Mouse (Mus musculus): ENCODE data around the gene Myo18a. TPM values are rescaled to one million over a fixed set of nuclear protein-coding genes. Genes with fewer than 3 reads are reported as not detected.

Myo18a gene
- polyA plus RNA-seq, 1 experiment from 2014 or later: 21.6 TPM

- Histone ChIP-seq H3K27ac (ENCODE audit: low read length) (no peak overlapping the region), H3K9ac (replicated peaks; ENCODE audit: low read depth) (no peak overlapping the region), H3K9me3 (ENCODE audit: low read length) (no peaks in the 10 kb centered on the region), H3K27me3 (replicated peaks; ENCODE audit: insufficient read depth, low read length) (no peaks in the 10 kb centered on the region), H3K4me2 (replicated peaks; ENCODE audit: low read depth, low read length) (no peak overlapping the region), H3K4me1 (ENCODE audit: insufficient read depth, low read depth, low read length) (no peaks in the 10 kb centered on the region), H3K36me3 (ENCODE audit: insufficient read depth, low read length) (no peaks in the 10 kb centered on the region), H3K4me3 (ENCODE audit: low read depth, low read length) (no peak overlapping the region)
- TF ChIP-seq EP300 (IDR thresholded peaks at IDR 0.05): no peak
- no peak for TF ChIP-seq CTCF (IDR thresholded peaks at IDR 0.05)
- DNase-seq (ENCODE audit: low spot score): no peak
- whole genome bisulfite sequencing: 82% methylated on average over 6 of the region's 6 CpGs
- ATAC-seq: no peak
These were observed 47.0 kb downstream of the Myo18a start for GRCm38 (mm10) chr11:77810018-77810417.

- H3K4me2 ChIP-seq (replicated peaks; ENCODE audit: low read depth, low read length): no peak overlapping the region
- peaks cover 13% of the 10 kb centered on the region; the same call in 1 of the 2 replicates for H3K36me3 ChIP-seq (ENCODE audit: insufficient read depth, low read length)
- DNase-seq (ENCODE audit: low spot score): peak; percentile 27
- no peaks in the 10 kb centered on the region for H3K9me3 ChIP-seq (ENCODE audit: low read length)
- TF ChIP-seq EP300 (IDR thresholded peaks at IDR 0.05): no peak
- TF ChIP-seq CTCF (IDR thresholded peaks at IDR 0.05): no peak
- no peaks in the 10 kb centered on the region for H3K27me3 ChIP-seq (replicated peaks; ENCODE audit: insufficient read depth, low read length)
- H3K9ac ChIP-seq (replicated peaks; ENCODE audit: low read depth): no peak overlapping the region
- peak; percentile 36; the same call in 1 of the 2 replicates for ATAC-seq
- H3K4me1 ChIP-seq (ENCODE audit: insufficient read depth, low read depth, low read length): no peaks in the 10 kb centered on the region
- no peak overlapping the region for H3K27ac ChIP-seq (ENCODE audit: low read length)
- H3K4me3 ChIP-seq (ENCODE audit: low read depth, low read length): no peak overlapping the region
- 38% methylated on average over 2 of the region's 2 CpGs for WGBS
These were observed 50.9 kb downstream of the Myo18a start for GRCm38 (mm10) chr11:77813969-77814368.

- no peaks in the 10 kb centered on the region for H3K4me1 ChIP-seq (ENCODE audit: insufficient read depth, low read depth, low read length)
- peak; percentile 88 for DNase-seq (ENCODE audit: low spot score)
- H3K36me3 ChIP-seq (ENCODE audit: insufficient read depth, low read length): peaks cover 18% of the 10 kb centered on the region
- H3K4me3 ChIP-seq (ENCODE audit: low read depth, low read length): no peak overlapping the region
- no peaks in the 10 kb centered on the region for H3K9me3 ChIP-seq (ENCODE audit: low read length)
- ATAC-seq: peak; percentile 83
- 26% methylated on average over 3 of the region's 3 CpGs for WGBS
- no peaks in the 10 kb centered on the region for H3K27me3 ChIP-seq (replicated peaks; ENCODE audit: insufficient read depth, low read length)
- no peak overlapping the region for H3K4me2 ChIP-seq (replicated peaks; ENCODE audit: low read depth, low read length)
- TF ChIP-seq EP300 (IDR thresholded peaks at IDR 0.05): no peak
- peak; percentile 98 for TF ChIP-seq CTCF (IDR thresholded peaks at IDR 0.05)
- H3K27ac ChIP-seq (ENCODE audit: low read length): no peak overlapping the region
- H3K9ac ChIP-seq (replicated peaks; ENCODE audit: low read depth): no peak overlapping the region
These were observed 53.0 kb downstream of the Myo18a start for GRCm38 (mm10) chr11:77816003-77816402.

DNA sequence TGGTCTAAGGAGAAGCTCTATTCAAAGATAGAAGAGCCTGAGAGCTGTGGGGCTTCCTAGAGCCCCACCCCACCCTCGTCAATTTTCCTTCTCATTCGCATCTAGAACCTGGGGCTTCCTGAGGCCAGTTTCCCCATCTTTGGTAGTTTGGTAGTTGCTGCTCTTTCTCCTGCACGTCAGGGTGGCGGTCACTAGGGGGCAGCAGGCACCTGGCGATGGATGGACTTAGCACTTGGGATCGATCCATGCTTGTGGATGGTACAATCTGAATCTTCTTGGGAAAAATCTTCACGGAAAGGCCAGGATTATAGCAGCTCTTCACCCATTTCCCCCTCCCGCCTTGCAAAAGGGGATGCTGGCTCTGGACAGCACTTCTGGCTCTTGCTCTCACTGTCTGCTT, 58.6 kb downstream of the Myo18a start:
- 21% methylated on average over 8 of the region's 8 CpGs for WGBS
- Histone ChIP-seq H3K27me3 (replicated peaks; ENCODE audit: insufficient read depth, low read length) (no peaks in the 10 kb centered on the region), H3K4me3 (ENCODE audit: low read depth, low read length) (no peak overlapping the region), H3K9ac (replicated peaks; ENCODE audit: low read depth) (no peak overlapping the region), H3K4me2 (replicated peaks; ENCODE audit: low read depth, low read length) (no peak overlapping the region), H3K36me3 (ENCODE audit: insufficient read depth, low read length) (peaks cover 39% of the 10 kb centered on the region), H3K4me1 (ENCODE audit: insufficient read depth, low read depth, low read length) (no peaks in the 10 kb centered on the region), H3K9me3 (ENCODE audit: low read length) (no peaks in the 10 kb centered on the region), H3K27ac (ENCODE audit: low read length) (no peak overlapping the region)
- TF ChIP-seq CTCF (IDR thresholded peaks at IDR 0.05) (peak; percentile 75), EP300 (IDR thresholded peaks at IDR 0.05) (no peak)
- DNase-seq (ENCODE audit: low spot score) (no peak), ATAC-seq (no peak)

DNA sequence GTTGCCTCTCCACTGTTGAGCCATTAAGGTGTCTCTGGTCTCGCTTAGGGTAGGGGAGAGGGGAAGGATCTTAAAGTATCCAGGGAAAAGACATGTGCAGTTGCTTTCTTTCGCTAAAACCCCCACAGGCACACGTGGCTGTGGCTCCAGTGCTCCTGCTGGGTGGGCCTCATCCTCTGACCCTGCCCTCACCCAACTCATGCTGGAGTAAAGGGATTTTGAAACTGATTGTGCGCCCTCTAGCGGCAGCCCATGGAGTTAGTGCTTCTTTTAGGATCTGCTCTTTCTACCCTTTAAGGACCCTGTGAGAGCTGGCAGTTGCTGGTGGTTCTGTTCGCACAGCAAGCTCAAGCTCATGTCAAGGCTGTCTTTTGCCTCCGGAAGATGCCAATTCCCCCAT, 59.7 kb downstream of the Myo18a start:
- peaks cover 37% of the 10 kb centered on the region for H3K36me3 ChIP-seq (ENCODE audit: insufficient read depth, low read length)
- H3K9ac ChIP-seq (replicated peaks; ENCODE audit: low read depth): no peak overlapping the region
- H3K27me3 ChIP-seq (replicated peaks; ENCODE audit: insufficient read depth, low read length): no peaks in the 10 kb centered on the region
- no peaks in the 10 kb centered on the region for H3K9me3 ChIP-seq (ENCODE audit: low read length)
- DNase-seq (ENCODE audit: low spot score) (peak; percentile 65), ATAC-seq (0 out of 2 replicates have a peak, but pooled peaks have one; percentile 34)
- no peak overlapping the region for H3K4me2 ChIP-seq (replicated peaks; ENCODE audit: low read depth, low read length)
- no peak overlapping the region for H3K27ac ChIP-seq (ENCODE audit: low read length)
- no peaks in the 10 kb centered on the region for H3K4me1 ChIP-seq (ENCODE audit: insufficient read depth, low read depth, low read length)
- TF ChIP-seq EP300 (IDR thresholded peaks at IDR 0.05) (no peak), CTCF (IDR thresholded peaks at IDR 0.05) (peak; percentile 81)
- 21% methylated on average over 7 of the region's 7 CpGs for WGBS
- H3K4me3 ChIP-seq (ENCODE audit: low read depth, low read length): no peak overlapping the region

DNA sequence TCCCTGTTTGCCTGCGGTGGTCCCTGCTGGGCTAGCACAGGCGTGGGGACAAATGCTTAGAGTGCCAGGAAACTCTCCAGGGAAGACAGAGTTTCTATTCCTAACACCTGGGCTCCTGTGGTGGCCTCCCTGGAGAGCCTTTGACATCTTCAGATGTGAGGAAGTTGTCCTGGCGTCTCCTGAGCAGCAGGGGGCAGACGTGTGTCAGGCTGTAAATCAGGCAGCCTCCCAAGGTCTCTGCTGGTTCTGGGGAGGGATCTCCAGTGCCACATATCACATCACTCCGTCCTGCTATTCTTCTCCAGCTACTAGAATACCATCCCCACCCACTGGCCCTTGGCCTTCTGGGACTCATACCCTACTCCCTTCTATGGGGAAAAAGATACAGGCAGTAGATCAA, 62.8 kb downstream of the Myo18a start:
- Histone ChIP-seq H3K27me3 (replicated peaks; ENCODE audit: insufficient read depth, low read length) (no peaks in the 10 kb centered on the region), H3K4me3 (ENCODE audit: low read depth, low read length) (no peak overlapping the region), H3K4me2 (replicated peaks; ENCODE audit: low read depth, low read length) (no peak overlapping the region), H3K27ac (ENCODE audit: low read length) (no peak overlapping the region), H3K9me3 (ENCODE audit: low read length) (no peaks in the 10 kb centered on the region), H3K9ac (replicated peaks; ENCODE audit: low read depth) (no peak overlapping the region), H3K36me3 (ENCODE audit: insufficient read depth, low read length) (peaks cover 29% of the 10 kb centered on the region; the same call in 1 of the 2 replicates), H3K4me1 (ENCODE audit: insufficient read depth, low read depth, low read length) (no peaks in the 10 kb centered on the region)
- peak; percentile 69 for DNase-seq (ENCODE audit: low spot score)
- WGBS: 8% methylated on average over 5 of the region's 5 CpGs
- TF ChIP-seq EP300 (IDR thresholded peaks at IDR 0.05) (no peak), CTCF (IDR thresholded peaks at IDR 0.05) (peak; percentile 85)
- no peak for ATAC-seq

GRCm38 (mm10) chr11:77826311-77826710, 63.3 kb downstream of the Myo18a start:
- 53% methylated on average over 3 of the region's 3 CpGs for WGBS
- no peaks in the 10 kb centered on the region for H3K4me1 ChIP-seq (ENCODE audit: insufficient read depth, low read depth, low read length)
- ATAC-seq (no peak), DNase-seq (ENCODE audit: low spot score) (no peak)
- TF ChIP-seq CTCF (IDR thresholded peaks at IDR 0.05): no peak
- TF ChIP-seq EP300 (IDR thresholded peaks at IDR 0.05): no peak
- no peaks in the 10 kb centered on the region for H3K9me3 ChIP-seq (ENCODE audit: low read length)
- no peak overlapping the region for H3K4me2 ChIP-seq (replicated peaks; ENCODE audit: low read depth, low read length)
- H3K27me3 ChIP-seq (replicated peaks; ENCODE audit: insufficient read depth, low read length): no peaks in the 10 kb centered on the region
- H3K4me3 ChIP-seq (ENCODE audit: low read depth, low read length): no peak overlapping the region
- no peak overlapping the region for H3K27ac ChIP-seq (ENCODE audit: low read length)
- peaks cover 33% of the 10 kb centered on the region; the same call in 1 of the 2 replicates for H3K36me3 ChIP-seq (ENCODE audit: insufficient read depth, low read length)
- no peak overlapping the region for H3K9ac ChIP-seq (replicated peaks; ENCODE audit: low read depth)

All from lung, postnatal 0 days (tissue).